Mouse (Mus musculus) duodenum, adult 2 months (tissue): ENCODE measurements around the gene 1520401A03Rik. TPM values are rescaled to one million over a fixed set of nuclear protein-coding genes. Genes with fewer than 3 reads are reported as not detected.

Experiments
- polyA plus RNA-seq: library from polyadenylated mRNA; depleted of rRNA; stranded (reverse); fragments of >200 nt; gene quantifications from 2 replicates; pipeline ENCODE4 v1.2.3, GENCODE M21; 2012; ENCODE audit warnings: low replicate concordance; rRNA removed

1520401A03Rik gene
- 0.05 and 0.09 TPM in 2 replicates for polyA plus RNA-seq

GRCm38 (mm10) chr17:23722376-23723125 is at the start of gene 1520401A03Rik:
Gene 1520401A03Rik, minus strand, starts transcription at chr17:23722783.

GRCm38 (mm10) chr17:23771284-23772218 is 49.0 kb upstream of the 1520401A03Rik start, which contains the start of gene Flywch1:
Gene Flywch1, minus strand, starts transcription at chr17:23771602.

GRCm38 (mm10) chr17:23745301-23746251 is 23.0 kb upstream of the 1520401A03Rik start, which contains the start of gene Kremen2:
Gene Kremen2, minus strand, starts transcription at chr17:23745833.

GRCm38 (mm10) chr17:23740598-23741021 is 18.0 kb upstream of the 1520401A03Rik start, which contains the start of gene Paqr4:
Gene Paqr4, minus strand, starts transcription at chr17:23740867.

GRCm38 (mm10) chr17:23725999-23726757 is 3.6 kb upstream of the 1520401A03Rik start, which contains the start of gene Pkmyt1:
Gene Pkmyt1, plus strand, starts transcription at chr17:23726336.

GRCm38 (mm10) chr17:23683856-23684672 is 38.5 kb downstream of the 1520401A03Rik start, which contains the start of gene Cldn9:
Gene Cldn9, minus strand, starts transcription at chr17:23684026.

GRCm38 (mm10) chr17:23679127-23679835 is 43.3 kb downstream of the 1520401A03Rik start, which contains the start of gene Cldn6:
Gene Cldn6, plus strand, starts transcription at chr17:23679249.

GRCm38 (mm10) chr17:23677236-23677679 is 45.3 kb downstream of the 1520401A03Rik start, which contains the start of gene Tnfrsf12a:
Gene Tnfrsf12a, minus strand, starts transcription at chr17:23677468.

GRCm38 (mm10) chr17:23673424-23674073 is 49.0 kb downstream of the 1520401A03Rik start, which contains the start of the genes Hcfc1r1 and Thoc6:
Gene Hcfc1r1, plus strand, starts transcription at chr17:23673596.
Gene Thoc6, minus strand, starts transcription at chr17:23673882.

GRCm38 (mm10) chr17:23660117-23660875 is 62.3 kb downstream of the 1520401A03Rik start, which contains the start of gene Bicdl2:
Gene Bicdl2, plus strand, starts transcription at chr17:23660506.

Other genes starting within 250 kb of the 1520401A03Rik start
- gene Vmn2r117, start 243.1 kb downstream of the 1520401A03Rik start, polyA plus RNA-seq = not detected in 2 replicates
- 12.0 and 13.1 TPM in 2 replicates for gene Zfp213, start 158.5 kb downstream of the 1520401A03Rik start, polyA plus RNA-seq
- gene Zfp13, start 123.3 kb downstream of the 1520401A03Rik start, polyA plus RNA-seq = 6.5 and 13.2 TPM in 2 replicates
- gene Zscan10, start 121.9 kb downstream of the 1520401A03Rik start, polyA plus RNA-seq = not detected in 2 replicates
- 0.81 and 1.5 TPM in 2 replicates for gene Mmp25, start 77.5 kb downstream of the 1520401A03Rik start, polyA plus RNA-seq
- gene Bicdl2, start 62.3 kb downstream of the 1520401A03Rik start, polyA plus RNA-seq = 5.3 and 6.5 TPM in 2 replicates
- 423 and 457 TPM in 2 replicates for gene Hcfc1r1, start 49.2 kb downstream of the 1520401A03Rik start, polyA plus RNA-seq
- 22.7 and 23.3 TPM in 2 replicates for gene Thoc6, start 48.9 kb downstream of the 1520401A03Rik start, polyA plus RNA-seq
- gene Tnfrsf12a, start 45.3 kb downstream of the 1520401A03Rik start, polyA plus RNA-seq = 16.8 and 17.2 TPM in 2 replicates
- 0.44 and 1.2 TPM in 2 replicates for gene Cldn6, start 43.5 kb downstream of the 1520401A03Rik start, polyA plus RNA-seq
- 0.14 and 0.55 TPM in 2 replicates for gene Cldn9, start 38.8 kb downstream of the 1520401A03Rik start, polyA plus RNA-seq
- gene Pkmyt1, start 3.6 kb upstream of the 1520401A03Rik start, polyA plus RNA-seq = 58.5 and 61.5 TPM in 2 replicates
- 144 and 151 TPM in 2 replicates for gene Paqr4, start 18.1 kb upstream of the 1520401A03Rik start, polyA plus RNA-seq
- gene Kremen2, start 23.1 kb upstream of the 1520401A03Rik start, polyA plus RNA-seq = 5.0 and 7.8 TPM in 2 replicates
- gene Flywch1, start 48.8 kb upstream of the 1520401A03Rik start, polyA plus RNA-seq = 15.9 and 34.2 TPM in 2 replicates
- gene Flywch2, start 63.3 kb upstream of the 1520401A03Rik start, polyA plus RNA-seq = 3.8 and 6.0 TPM in 2 replicates
- gene Srrm2, start 67.7 kb upstream of the 1520401A03Rik start, polyA plus RNA-seq = 340 and 451 TPM in 2 replicates
- gene Elob, start 106.4 kb upstream of the 1520401A03Rik start, polyA plus RNA-seq = 480 and 804 TPM in 2 replicates
- 0.11 and 1.1 TPM in 2 replicates for gene Prss33, start 113.3 kb upstream of the 1520401A03Rik start, polyA plus RNA-seq
- 308 and 338 TPM in 2 replicates for gene Prss32, start 121.1 kb upstream of the 1520401A03Rik start, polyA plus RNA-seq
- gene Prss41, start 121.4 kb upstream of the 1520401A03Rik start, polyA plus RNA-seq = 2.4 and 2.8 TPM in 2 replicates
- not detected in 2 replicates for gene Prss21, start 145.3 kb upstream of the 1520401A03Rik start, polyA plus RNA-seq
- gene Dcpp1, start 158.1 kb upstream of the 1520401A03Rik start, polyA plus RNA-seq = not detected in 2 replicates
- gene Dcpp2, start 158.1 kb upstream of the 1520401A03Rik start, polyA plus RNA-seq = not detected in 2 replicates
- not detected in 2 replicates for gene Dcpp3, start 194.7 kb upstream of the 1520401A03Rik start, polyA plus RNA-seq
- gene Sbp, start 218.9 kb upstream of the 1520401A03Rik start, polyA plus RNA-seq = not detected in 2 replicates
- not detected in 2 replicates for gene Sbpl, start 232.5 kb upstream of the 1520401A03Rik start, polyA plus RNA-seq